Mouse (Mus musculus): ENCODE data around the gene Olfr403.

DNA sequence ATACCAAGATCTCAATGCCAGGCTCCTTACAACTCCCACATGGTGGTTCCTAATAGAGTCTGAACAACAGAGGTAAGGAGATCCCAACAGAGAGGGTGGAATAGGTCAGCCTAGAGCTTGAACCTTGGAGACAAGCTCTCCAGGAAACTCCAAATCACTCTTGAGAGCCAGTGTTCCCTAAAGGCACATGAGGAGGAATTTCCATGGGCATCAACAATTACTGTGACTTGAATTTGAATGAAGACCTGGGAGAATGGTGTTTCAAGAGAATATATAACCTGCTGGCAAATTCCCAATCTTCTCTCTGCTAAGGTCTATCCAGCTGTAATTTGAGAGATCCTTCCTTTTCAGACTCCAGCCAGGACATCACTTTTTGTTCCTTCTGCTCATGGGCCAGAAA, at the start of gene Olfr403:
- TF ChIP-seq CTCF (IDR thresholded peaks at IDR 0.05; ENCODE audit: low read depth) = no peak
- no peak for TF ChIP-seq EP300 (IDR thresholded peaks at IDR 0.05; ENCODE audit: low read depth)

Measured in liver, embryonic 14.5 days (tissue).